Mouse (Mus musculus) neural tube, embryonic 15.5 days (tissue): ENCODE data around the gene BC053393. TPM values are rescaled to one million over a fixed set of nuclear protein-coding genes. Genes with fewer than 3 reads are reported as not detected.

Experiments
- ATAC-seq: fragments of 200-750 bp; cut with Nextera tagmentation; 2 replicates; pipeline ENCODE4 v1.8.0; 2017; ENCODE audit warnings: mild to moderate bottlenecking, moderate TSS enrichment, moderate library complexity; ENCODE audit not compliant: low FRiP score
- H3K27ac ChIP-seq: fragments of 300-500 bp; sonication (generic); replicated peaks from 2 replicates; pipeline ENCODE4 v1.5.1; 2015; ENCODE audit warnings: mild to moderate bottlenecking, inconsistent platforms
- H3K27me3 ChIP-seq: fragments of 300-500 bp; sonication (generic); replicated peaks from 2 replicates; pipeline ENCODE4 v1.6.1; 2015; ENCODE audit warnings: inconsistent platforms
- H3K36me3 ChIP-seq: fragments of 300-500 bp; sonication (generic); 2 replicates; pipeline ENCODE4 v1.6.1; 2015; ENCODE audit warnings: inconsistent platforms
- H3K4me1 ChIP-seq: fragments of 300-500 bp; sonication (generic); 2 replicates; pipeline ENCODE4 v1.6.1; 2015; ENCODE audit warnings: inconsistent platforms
- H3K4me2 ChIP-seq: fragments of 300-500 bp; sonication (generic); 2 replicates; pipeline ENCODE4 v1.6.1; 2015; ENCODE audit warnings: inconsistent platforms, mild to moderate bottlenecking, moderate library complexity
- H3K4me3 ChIP-seq: fragments of 300-500 bp; sonication (generic); replicated peaks from 2 replicates; pipeline ENCODE4 v1.5.1; 2015; ENCODE audit warnings: mild to moderate bottlenecking, inconsistent platforms
- H3K9ac ChIP-seq: fragments of 300-500 bp; sonication (generic); replicated peaks from 2 replicates; pipeline ENCODE4 v1.6.1; 2015; ENCODE audit warnings: mild to moderate bottlenecking, inconsistent platforms
- H3K9me3 ChIP-seq: fragments of 300-500 bp; sonication (generic); replicated peaks from 2 replicates; pipeline ENCODE4 v1.6.1; 2016; ENCODE audit warnings: inconsistent platforms
- WGBS: fragments of 180-500 bp; shearing (Covaris S2); methylation state at CpG from one replicate; pipeline ENCODE4 v1.1.7; 2015; ENCODE audit warnings: mixed read lengths; 5-methylcytosine and 5-hydroxymethylcytosine counted together
- polyA plus RNA-seq: library from polyadenylated mRNA; unstranded; fragments of >200 nt; fragmentation: Nextera tagmentation; extraction: Ambion mirVana; gene quantifications from 2 replicates; pipeline ENCODE4 v1.2.1, GENCODE M21; 2015

Gene BC053393
- not detected in 2 replicates for polyA plus RNA-seq

GRCm38 (mm10) chr11:46571327-46571726 is at the start of gene BC053393:
Gene BC053393 (plus strand): TSS chr11:46571536.
- H3K9me3 ChIP-seq = no peaks in the 10 kb centered on the region
- 92% methylated on average over 1 of the region's 1 CpGs for WGBS
- ATAC-seq = no peak
- H3K4me1 ChIP-seq = no peaks in the 10 kb centered on the region
- H3K4me2 ChIP-seq = no peak within 1 kb of the TSS
- no peaks in the 10 kb centered on the region for H3K27me3 ChIP-seq
- no peak within 1 kb of the TSS for H3K27ac ChIP-seq
- H3K36me3 ChIP-seq = no peaks in the 10 kb centered on the region
- no peak within 1 kb of the TSS for H3K4me3 ChIP-seq
- H3K9ac ChIP-seq = no peak within 1 kb of the TSS

- 86% methylated on average over 3 of the region's 3 CpGs for WGBS
- Histone ChIP-seq H3K4me2 (no peak overlapping the region), H3K9ac (no peak overlapping the region), H3K9me3 (no peaks in the 10 kb centered on the region), H3K4me1 (no peaks in the 10 kb centered on the region), H3K4me3 (no peak overlapping the region), H3K27me3 (no peaks in the 10 kb centered on the region), H3K36me3 (no peaks in the 10 kb centered on the region), H3K27ac (no peak overlapping the region)
- ATAC-seq = no peak
These were observed 48.6 kb upstream of the BC053393 start for GRCm38 (mm10) chr11:46522719-46523118.

GRCm38 (mm10) chr11:46523912-46524311 is 47.4 kb upstream of the BC053393 start, which contains the start of gene Gm12169:
Gene Gm12169 (plus strand): TSS chr11:46524212.
- no peak within 1 kb of the TSS for H3K27ac ChIP-seq
- no peaks in the 10 kb centered on the region for H3K36me3 ChIP-seq
- no peaks in the 10 kb centered on the region for H3K4me1 ChIP-seq
- 95% methylated on average over 2 of the region's 2 CpGs for WGBS
- no peaks in the 10 kb centered on the region for H3K27me3 ChIP-seq
- no peaks in the 10 kb centered on the region for H3K9me3 ChIP-seq
- no peak within 1 kb of the TSS for H3K4me3 ChIP-seq
- no peak within 1 kb of the TSS for H3K9ac ChIP-seq
- no peak within 1 kb of the TSS for H3K4me2 ChIP-seq
- no peak for ATAC-seq

- no peak overlapping the region for H3K4me3 ChIP-seq
- H3K27ac ChIP-seq = no peak overlapping the region
- no peaks in the 10 kb centered on the region for H3K36me3 ChIP-seq
- ATAC-seq = no peak
- H3K4me1 ChIP-seq = no peaks in the 10 kb centered on the region
- no peak overlapping the region for H3K9ac ChIP-seq
- H3K4me2 ChIP-seq = no peak overlapping the region
- no peaks in the 10 kb centered on the region for H3K9me3 ChIP-seq
- no peaks in the 10 kb centered on the region for H3K27me3 ChIP-seq
- WGBS = 78% methylated on average over 4 of the region's 4 CpGs
These were observed 41.2 kb upstream of the BC053393 start for GRCm38 (mm10) chr11:46530149-46530548.

- no peak overlapping the region for H3K27ac ChIP-seq
- no peak overlapping the region for H3K4me2 ChIP-seq
- no peaks in the 10 kb centered on the region for H3K36me3 ChIP-seq
- H3K9ac ChIP-seq = no peak overlapping the region
- no peak for ATAC-seq
- 63% methylated on average over 4 of the region's 4 CpGs for WGBS
- no peaks in the 10 kb centered on the region for H3K9me3 ChIP-seq
- H3K4me3 ChIP-seq = no peak overlapping the region
- no peaks in the 10 kb centered on the region for H3K27me3 ChIP-seq
- H3K4me1 ChIP-seq = no peaks in the 10 kb centered on the region
These were observed 34.4 kb upstream of the BC053393 start for GRCm38 (mm10) chr11:46536978-46537377.

GRCm38 (mm10) chr11:46543530-46543929 is 27.8 kb upstream of the BC053393 start:
- H3K4me2 ChIP-seq = no peak overlapping the region
- H3K9ac ChIP-seq = no peak overlapping the region
- H3K4me1 ChIP-seq = no peaks in the 10 kb centered on the region
- H3K27me3 ChIP-seq = no peaks in the 10 kb centered on the region
- ATAC-seq = no peak
- no peaks in the 10 kb centered on the region for H3K9me3 ChIP-seq
- 91% methylated on average over 2 of the region's 2 CpGs for WGBS
- H3K27ac ChIP-seq = no peak overlapping the region
- H3K4me3 ChIP-seq = no peak overlapping the region
- H3K36me3 ChIP-seq = no peaks in the 10 kb centered on the region

- Histone ChIP-seq H3K4me2 (no peak overlapping the region), H3K4me3 (no peak overlapping the region), H3K36me3 (no peaks in the 10 kb centered on the region), H3K9me3 (no peaks in the 10 kb centered on the region), H3K4me1 (no peaks in the 10 kb centered on the region), H3K9ac (no peak overlapping the region), H3K27me3 (no peaks in the 10 kb centered on the region), H3K27ac (no peak overlapping the region)
- WGBS = 85% methylated on average over 4 of the region's 4 CpGs
- no peak for ATAC-seq
These were observed 21.6 kb upstream of the BC053393 start for GRCm38 (mm10) chr11:46549721-46550120.

- Histone ChIP-seq H3K4me3 (no peak overlapping the region), H3K27ac (no peak overlapping the region), H3K36me3 (no peaks in the 10 kb centered on the region), H3K4me1 (no peaks in the 10 kb centered on the region), H3K9ac (no peak overlapping the region), H3K9me3 (no peaks in the 10 kb centered on the region), H3K27me3 (no peaks in the 10 kb centered on the region), H3K4me2 (no peak overlapping the region)
- WGBS = 89% methylated on average over 3 of the region's 3 CpGs
- ATAC-seq = no peak
These were observed 18.6 kb upstream of the BC053393 start for GRCm38 (mm10) chr11:46552741-46553140.

- 82% methylated on average over 4 of the region's 4 CpGs for WGBS
These were observed 10.2 kb upstream of the BC053393 start for GRCm38 (mm10) chr11:46561096-46561495.

GRCm38 (mm10) chr11:46564671-46565070 is 6.7 kb upstream of the BC053393 start:
- no peak overlapping the region for H3K4me2 ChIP-seq
- 74% methylated on average over 1 of the region's 1 CpGs for WGBS
- ATAC-seq = no peak
- H3K27me3 ChIP-seq = no peaks in the 10 kb centered on the region
- H3K4me3 ChIP-seq = no peak overlapping the region
- H3K27ac ChIP-seq = no peak overlapping the region
- no peaks in the 10 kb centered on the region for H3K9me3 ChIP-seq
- H3K4me1 ChIP-seq = no peaks in the 10 kb centered on the region
- no peaks in the 10 kb centered on the region for H3K36me3 ChIP-seq
- no peak overlapping the region for H3K9ac ChIP-seq

More at GRCm38 (mm10) chr11:46561096-46561495, 10.2 kb upstream of the BC053393 start:
- no peak for ATAC-seq
- no peak overlapping the region for H3K27ac ChIP-seq
- no peaks in the 10 kb centered on the region for H3K9me3 ChIP-seq
- no peak overlapping the region for H3K4me3 ChIP-seq
- H3K36me3 ChIP-seq = no peaks in the 10 kb centered on the region
- no peak overlapping the region for H3K4me2 ChIP-seq
- H3K4me1 ChIP-seq = no peaks in the 10 kb centered on the region
- H3K9ac ChIP-seq = no peak overlapping the region
- no peaks in the 10 kb centered on the region for H3K27me3 ChIP-seq

- no peaks in the 10 kb centered on the region for H3K4me1 ChIP-seq
- H3K27me3 ChIP-seq = no peaks in the 10 kb centered on the region
- 91% methylated on average over 2 of the region's 2 CpGs for WGBS
- no peaks in the 10 kb centered on the region for H3K36me3 ChIP-seq
- no peak overlapping the region for H3K4me3 ChIP-seq
- H3K4me2 ChIP-seq = no peak overlapping the region
- no peak for ATAC-seq
- no peak overlapping the region for H3K27ac ChIP-seq
- H3K9ac ChIP-seq = no peak overlapping the region
- H3K9me3 ChIP-seq = no peaks in the 10 kb centered on the region
These were observed 5.4 kb upstream of the BC053393 start for GRCm38 (mm10) chr11:46565967-46566366.

GRCm38 (mm10) chr11:46569107-46569506 is 2.2 kb upstream of the BC053393 start:
- no peak overlapping the region for H3K4me2 ChIP-seq
- WGBS = 79% methylated on average over 1 of the region's 1 CpGs
- H3K9ac ChIP-seq = no peak overlapping the region
- no peaks in the 10 kb centered on the region for H3K27me3 ChIP-seq
- ATAC-seq = no peak
- H3K4me3 ChIP-seq = no peak overlapping the region
- no peaks in the 10 kb centered on the region for H3K4me1 ChIP-seq
- H3K36me3 ChIP-seq = no peaks in the 10 kb centered on the region
- H3K9me3 ChIP-seq = no peaks in the 10 kb centered on the region
- H3K27ac ChIP-seq = no peak overlapping the region
